24 mouse cellular contexts compared by ENCODE assay signal in genomic region chr6:33055663-33056062, GRCm38 (mm10). TPM values are rescaled to one million over a fixed set of nuclear protein-coding genes. Genes with fewer than 3 reads are reported as not detected.
A peak's percentile ranks its signal among the peaks of the same experiment; 100 is the strongest.
DNase-seq lines count a peak whose midpoint lies in the region; ATAC-seq lines count a peak whose summit lies in the region.
"Had no signal": no experiment of that assay in that cellular context is flagged by ENCODE, and none has a peak within 500 bp of the region (broad histone marks: within the 10 kb centered on the region; RNA-seq: fewer than 3 reads in every experiment).

No protein-coding gene starts in this region.

- peak overlapping the region; percentile 87 for H3K27ac ChIP-seq in liver, embryonic 16.5 days (ENCODE audit: low read length)
- H3K27ac ChIP-seq in hindbrain, embryonic 12.5 days, result no peak overlapping the region
- H3K27ac ChIP-seq: hindbrain, postnatal 0 days; layer of hippocampus, adult 2 months; left cerebral cortex, adult 2 months; limb, embryonic 12.5 days; lung, embryonic 15.5 days; macrophage; midbrain, embryonic 13.5 days had no signal

- H3K36me3 ChIP-seq in liver, embryonic 16.5 days (ENCODE audit: control insufficient read depth, insufficient read depth), result no peaks in the 10 kb centered on the region
- H3K36me3 ChIP-seq in hindbrain, embryonic 12.5 days, result peaks cover 4% of the 10 kb centered on the region; the same call in 1 of the 2 replicates

- 0 out of 2 replicates have a peak overlapping the region, but pooled peaks have one; percentile 37 for H3K9ac ChIP-seq in liver, embryonic 16.5 days (ENCODE audit: low read depth, low read length)
- H3K9ac ChIP-seq in hindbrain, embryonic 12.5 days, result no peak overlapping the region
- H3K9ac ChIP-seq: limb, embryonic 12.5 days; lung, embryonic 15.5 days; midbrain, embryonic 13.5 days had no signal

- H3K9me3 ChIP-seq in liver, embryonic 16.5 days (replicated peaks; ENCODE audit: control insufficient read depth, low read length), result no peaks in the 10 kb centered on the region
- H3K9me3 ChIP-seq in hindbrain, embryonic 12.5 days (replicated peaks), result no peaks in the 10 kb centered on the region
- H3K9me3 ChIP-seq: limb, embryonic 12.5 days; lung, embryonic 15.5 days; midbrain, embryonic 13.5 days had no signal

- peak overlapping the region; percentile 43 for H3K4me2 ChIP-seq in liver, embryonic 16.5 days (ENCODE audit: low read depth, low read length)
- H3K4me2 ChIP-seq in hindbrain, embryonic 12.5 days (replicated peaks), result no peak overlapping the region
- H3K4me2 ChIP-seq: heart, embryonic 11.5 days; limb, embryonic 12.5 days; lung, embryonic 15.5 days; midbrain, embryonic 13.5 days had no signal

- H3K4me3 ChIP-seq in liver, embryonic 16.5 days (ENCODE audit: low read depth, low read length), result no peak overlapping the region
- H3K4me3 ChIP-seq in hindbrain, embryonic 12.5 days, result no peak overlapping the region
- H3K4me3 ChIP-seq: layer of hippocampus, adult 2 months; left cerebral cortex, adult 2 months; limb, embryonic 12.5 days; lung, embryonic 15.5 days; midbrain, embryonic 13.5 days had no signal

- no peaks in the 10 kb centered on the region for H3K27me3 ChIP-seq in liver, embryonic 16.5 days (ENCODE audit: control insufficient read depth, insufficient read depth, low read depth, low read length)
- no peaks in the 10 kb centered on the region for H3K27me3 ChIP-seq in hindbrain, embryonic 12.5 days
- H3K27me3 ChIP-seq: limb, embryonic 12.5 days; lung, embryonic 15.5 days; midbrain, embryonic 13.5 days; Patski had no signal

- DNase-seq in frontal cortex, postnatal 10 days (ENCODE audit: low spot score in 2 of 2), result no peak
- DNase-seq in CD4-positive helper T cell, adult 2 months (ENCODE audit: low read depth, low spot score), result peak; percentile 57
- peak; percentile 63 for DNase-seq in c-Kit-positive CD71-positive TER-119-negative erythroid progenitor cells, embryonic 14.5 days (ENCODE audit: low read depth)
- no peak for DNase-seq in embryo, embryonic 10.5 days (ENCODE audit: low spot score)
- DNase-seq in cerebellum, postnatal 36 days, result no peak
- DNase-seq: adrenal gland, postnatal 25 days; cerebellum, adult 11 months; gastrocnemius, postnatal 36 days; heart, postnatal 4 days; kidney, adult 11 months; kidney, postnatal 10 days; right cerebral cortex, adult 18-20 months had no signal

- peak; percentile 9; the same call in 1 of the 2 replicates for ATAC-seq in frontal cortex, adult (ENCODE audit: low TSS enrichment)
- ATAC-seq in liver, embryonic 16.5 days (ENCODE audit: low read depth), result peak; percentile 24
- no peak for ATAC-seq in hindbrain, embryonic 12.5 days (ENCODE audit: low FRiP score)
- ATAC-seq: hindbrain, postnatal 0 days; midbrain, embryonic 13.5 days; Patski had no signal

- WGBS in liver, embryonic 16.5 days (ENCODE audit: insufficient replicate concordance), result 30% methylated on average over 4 of the region's 4 CpGs
- whole genome bisulfite sequencing in hindbrain, embryonic 12.5 days, result 93% methylated on average over 4 of the region's 4 CpGs

- H3K4me1 ChIP-seq in liver, embryonic 16.5 days (ENCODE audit: control insufficient read depth, low read depth, low read length), result peaks cover 38% of the 10 kb centered on the region
- H3K4me1 ChIP-seq in hindbrain, embryonic 12.5 days, result peaks cover 7% of the 10 kb centered on the region

RNA-seq across cellular contexts. Expression of gene Chchd3, which starts 4.4 kb away (rescaled TPM):
- 61.6 and 63.4 TPM in 2 replicates for polyA plus RNA-seq in liver, embryonic 16.5 days (2015; fragmentation: Nextera tagmentation; extraction: Ambion mirVana)
- 115 and 118 TPM in 2 replicates for polyA plus RNA-seq in hindbrain, embryonic 12.5 days (2016; fragmentation: Nextera tagmentation; extraction: Ambion mirVana)

Comparison
In these comparisons a context has a peak if more than half of its experiments do, and no peak if none do; other contexts are left out.
1. DNase-seq: peak in CD4-positive helper T cell, adult 2 months (single experiment) and c-Kit-positive CD71-positive TER-119-negative erythroid progenitor cells, embryonic 14.5 days (single experiment); none in frontal cortex, postnatal 10 days (0 of 2), embryo, embryonic 10.5 days (single experiment) and cerebellum, postnatal 36 days (0 of 2).